Mouse (Mus musculus): Measurements from ENCODE around the gene Atp1a4.

DNA sequence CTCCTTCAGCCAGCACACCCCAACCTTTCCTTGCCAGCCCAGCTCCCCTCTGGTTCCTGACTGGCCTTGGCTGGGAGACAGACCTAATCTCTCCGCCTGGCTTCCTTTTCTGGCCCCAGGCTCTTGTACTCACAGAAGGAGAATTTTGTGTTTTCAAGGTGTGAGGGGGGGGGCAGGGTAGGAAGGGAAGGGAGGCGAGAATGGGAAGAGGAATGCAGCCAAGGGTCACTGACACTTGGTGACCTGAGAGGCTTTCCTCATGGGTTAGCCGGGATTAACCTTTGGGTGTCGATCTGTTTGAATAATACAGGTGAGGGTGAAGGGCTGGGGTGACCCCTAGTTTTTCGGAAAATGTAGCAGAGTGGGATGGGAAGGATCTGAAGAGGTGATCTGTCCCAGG lies 15.9 kb upstream of the Atp1a4 start:
- no peak for TF ChIP-seq CEBPB (IDR thresholded peaks at IDR 0.05; ENCODE audit: low read depth)
- TF ChIP-seq CTCF (IDR thresholded peaks at IDR 0.05; ENCODE audit: control insufficient read depth, insufficient read depth, insufficient read length): no peak
- TF ChIP-seq MYOG (IDR thresholded peaks at IDR 0.05; ENCODE audit: control insufficient read depth, extremely low read depth, insufficient read length): no peak
- no peak for TF ChIP-seq MYOD1 (IDR thresholded peaks at IDR 0.05; ENCODE audit: control insufficient read depth, insufficient read length, low read depth)
- no peak for TF ChIP-seq USF1 (IDR thresholded peaks at IDR 0.05; ENCODE audit: low read depth)

Measured in C2C12 (cell line).